Mouse (Mus musculus) retina, postnatal 1 day (tissue): ENCODE data around the gene Tnrc18.
"Not testable (repeated sequence)": the region's sequence is repeated elsewhere in the genome, so short reads cannot be mapped to it uniquely, and the experiment has no call there.

Source experiments
- DNase-seq: peaks from one replicate; pipeline ENCODE4 v3.0.0-alpha.2; 2012

The Tnrc18 gene

DNA sequence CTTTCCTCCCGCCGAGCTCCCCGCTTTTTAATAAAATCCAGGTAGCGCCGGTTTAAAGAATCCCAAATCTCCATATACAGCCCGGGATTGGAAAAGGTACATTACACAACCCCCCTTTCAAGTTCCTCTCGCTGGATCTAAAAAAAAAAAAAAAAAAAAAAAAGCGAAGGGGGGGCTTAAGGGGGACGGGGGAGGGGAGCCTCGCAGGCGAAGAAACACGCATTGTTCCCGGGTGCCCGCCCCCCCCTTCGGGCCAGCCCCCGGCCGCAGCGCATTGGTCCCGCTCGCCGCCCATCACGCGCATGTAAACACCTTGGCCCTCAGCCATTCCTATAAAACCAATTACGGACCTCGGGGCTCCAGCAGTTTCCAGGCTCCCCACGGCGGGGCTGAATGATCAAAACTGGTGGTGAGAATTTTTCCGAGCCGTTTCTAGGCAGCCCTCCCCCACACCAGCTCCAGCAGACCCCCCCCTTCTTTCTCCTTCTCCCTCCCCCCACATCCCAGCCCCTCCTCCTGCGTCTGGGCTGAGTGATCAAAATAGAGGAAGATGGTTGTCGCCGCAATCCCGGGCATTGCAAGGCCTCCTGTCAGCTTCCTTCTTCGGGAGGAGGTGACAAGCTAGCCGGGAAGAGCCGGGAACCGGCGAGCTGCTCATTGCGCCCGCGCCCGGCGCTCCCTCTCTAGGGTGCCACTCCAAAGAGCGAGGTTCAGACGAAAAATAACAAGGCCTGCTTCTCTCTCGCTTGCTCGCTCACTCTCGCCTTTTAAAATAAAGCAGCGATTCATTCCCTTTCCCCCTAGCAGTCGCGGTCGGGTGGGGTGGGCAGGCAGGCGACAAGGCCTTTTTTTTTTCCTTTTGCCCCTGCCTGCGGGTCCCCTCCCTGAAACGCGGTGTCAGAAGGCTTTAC lies at the start of gene Tnrc18:
Gene Tnrc18, minus strand, starts transcription at position 139 of the 911 bp plus-strand sequence.
- DNase-seq, result peak; percentile 100

DNA sequence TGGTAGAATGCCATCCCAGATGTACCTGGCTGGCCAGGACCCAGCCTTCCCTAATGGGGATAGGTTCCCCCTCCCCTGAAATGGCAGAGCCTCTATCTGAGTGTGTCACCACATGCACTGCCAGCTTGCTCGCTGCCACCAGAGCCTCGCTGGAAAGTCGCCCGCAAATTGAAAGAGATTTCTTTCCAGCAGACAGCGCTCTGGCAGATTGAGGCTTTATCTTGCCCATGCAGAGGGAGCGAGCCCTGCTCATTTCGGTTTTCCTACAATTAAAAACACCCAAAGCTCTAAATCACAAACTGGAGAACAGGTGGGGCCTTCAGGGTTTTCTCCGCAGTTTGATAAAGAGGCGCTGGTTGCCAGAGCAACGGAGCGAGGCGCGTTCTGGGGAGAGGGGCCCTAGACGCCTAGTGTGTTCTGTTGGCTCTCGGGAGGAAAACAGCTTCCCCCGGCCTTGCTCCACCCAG lies 40.3 kb upstream of the Tnrc18 start:
- no peak for DNase-seq

DNA sequence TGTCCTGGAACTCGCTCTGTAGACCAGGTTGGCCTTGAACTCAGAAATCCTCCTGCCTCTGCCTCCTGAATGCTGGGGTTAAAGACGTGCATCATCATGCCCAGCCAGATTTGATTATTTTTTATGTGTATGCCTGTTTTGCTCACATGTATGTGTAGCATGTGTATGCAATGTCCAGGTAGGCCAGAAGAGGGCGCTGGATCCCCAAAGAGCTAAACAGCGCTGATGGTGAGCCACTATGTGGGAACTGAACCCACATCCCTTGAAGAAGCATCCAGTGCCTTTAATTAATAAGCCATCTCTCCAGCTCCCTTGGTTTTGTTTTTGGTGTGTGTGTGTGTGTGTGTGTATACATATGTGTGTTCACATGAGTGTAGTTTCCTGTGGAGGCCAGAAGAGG lies 38.9 kb upstream of the Tnrc18 start:
- no peak for DNase-seq

DNA sequence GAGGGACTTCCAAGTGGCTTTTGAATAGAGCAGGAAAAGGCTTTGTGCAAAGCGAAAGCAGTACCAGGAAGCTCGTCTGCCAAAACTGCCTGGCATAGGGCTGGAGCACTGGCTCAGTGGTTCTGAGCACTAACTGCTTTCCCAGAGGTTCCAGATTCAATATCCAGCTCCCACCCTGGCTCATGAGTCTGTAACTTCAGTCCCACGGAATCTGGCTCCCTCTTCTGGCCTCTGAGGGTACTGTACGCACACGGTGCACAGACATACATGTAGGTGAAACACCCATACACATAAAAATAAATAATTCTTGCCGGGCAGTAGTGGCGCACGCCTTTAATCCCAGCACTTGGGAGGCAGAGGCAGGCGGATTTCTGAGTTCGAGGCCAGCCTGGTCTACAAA lies 37.4 kb upstream of the Tnrc18 start:
- peak; percentile 69 for DNase-seq

DNA sequence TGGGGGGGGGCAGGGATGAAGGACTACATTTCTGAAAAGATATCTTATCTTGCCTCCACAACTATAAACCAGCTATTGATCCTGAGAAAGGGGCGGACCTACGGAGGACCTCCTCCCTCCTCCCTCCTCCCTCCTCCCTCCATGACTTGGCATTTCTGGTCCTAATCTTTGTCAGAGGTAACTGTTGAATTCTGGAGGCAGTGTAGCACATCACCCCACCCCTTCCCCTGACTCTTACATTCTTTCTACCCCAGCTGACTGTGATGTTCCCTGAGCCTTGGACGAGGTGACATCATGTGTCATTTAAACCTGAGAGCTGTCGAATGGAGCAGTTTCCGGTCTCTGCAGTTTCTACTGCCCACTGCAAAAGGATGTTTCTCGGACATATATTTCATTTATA lies 36.1 kb upstream of the Tnrc18 start:
- DNase-seq, result no peak

DNA sequence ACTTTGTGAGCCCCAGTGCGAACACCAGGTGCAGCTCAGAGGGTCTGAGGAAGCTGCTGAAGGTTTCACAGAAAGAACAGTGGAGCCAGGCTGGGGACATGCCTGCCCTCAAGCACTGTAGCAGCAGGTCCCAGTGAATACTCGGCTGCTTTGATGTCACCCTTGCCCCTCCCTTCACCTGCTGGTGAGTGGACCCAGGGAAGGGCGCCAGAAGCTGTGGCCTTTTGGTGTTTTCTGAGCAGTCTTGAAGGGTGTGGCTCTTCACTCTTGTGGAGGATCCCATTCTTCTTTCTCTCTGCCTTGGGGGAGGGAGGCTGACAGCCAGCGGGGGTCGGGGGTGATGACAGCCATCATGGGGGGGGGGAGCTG lies 34.2 kb upstream of the Tnrc18 start:
- no peak for DNase-seq

DNA sequence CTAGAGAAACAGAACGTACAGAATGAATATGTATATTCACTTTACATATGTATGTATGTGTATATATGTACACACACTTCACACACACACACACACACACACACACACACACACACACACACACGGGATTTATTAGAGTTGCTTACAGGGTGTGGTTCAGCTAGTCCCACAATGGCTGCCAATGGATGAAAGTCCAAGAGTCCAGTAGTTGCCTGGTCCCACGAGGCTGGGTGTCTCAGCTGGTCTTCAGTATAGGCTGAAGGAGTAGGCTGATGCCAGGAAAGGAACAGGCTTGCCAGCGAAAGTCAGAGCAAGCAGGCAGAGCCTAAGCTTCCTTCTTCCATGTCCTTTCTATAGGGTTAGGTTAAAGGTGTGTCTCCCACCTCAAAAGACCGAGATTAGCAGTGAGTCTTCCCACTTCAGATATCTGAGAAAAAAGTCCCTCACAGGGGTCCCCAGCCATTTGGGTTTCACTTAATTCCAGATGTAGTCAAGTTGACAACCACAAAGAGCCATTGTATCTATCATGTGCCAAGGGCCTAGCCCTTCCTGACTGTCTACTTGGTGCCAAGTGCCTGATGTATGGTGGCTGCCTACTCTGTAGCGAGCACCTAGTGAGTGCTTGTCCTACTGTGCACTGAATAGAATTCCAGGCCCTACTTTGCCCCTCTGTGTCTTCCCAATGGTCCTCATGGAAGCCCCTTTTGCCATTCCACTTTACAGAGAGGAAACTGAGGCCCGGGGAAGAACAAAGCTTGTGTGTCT lies 33.6 kb upstream of the Tnrc18 start:
- no peak for DNase-seq

DNA sequence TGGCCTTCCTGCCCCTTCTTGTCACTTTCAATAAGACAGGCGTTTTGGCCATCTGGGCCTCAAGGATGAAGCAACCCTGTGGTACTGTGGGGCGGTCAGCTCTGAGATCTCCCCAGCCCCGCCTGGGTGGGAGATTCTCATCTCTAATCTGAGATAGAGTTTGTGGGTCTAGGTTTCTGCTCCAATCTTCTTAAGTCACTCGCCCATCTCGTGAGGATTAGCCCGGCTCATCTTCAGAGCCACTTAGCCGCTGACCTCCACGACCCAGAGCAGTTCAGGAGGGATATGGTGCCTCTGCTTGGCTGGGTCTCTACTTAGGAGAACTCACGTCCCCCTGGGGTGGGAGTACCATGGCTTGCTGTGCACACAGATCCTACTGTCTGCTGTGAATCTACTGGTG lies 33.0 kb upstream of the Tnrc18 start:
- peak; percentile 84 for DNase-seq

DNA sequence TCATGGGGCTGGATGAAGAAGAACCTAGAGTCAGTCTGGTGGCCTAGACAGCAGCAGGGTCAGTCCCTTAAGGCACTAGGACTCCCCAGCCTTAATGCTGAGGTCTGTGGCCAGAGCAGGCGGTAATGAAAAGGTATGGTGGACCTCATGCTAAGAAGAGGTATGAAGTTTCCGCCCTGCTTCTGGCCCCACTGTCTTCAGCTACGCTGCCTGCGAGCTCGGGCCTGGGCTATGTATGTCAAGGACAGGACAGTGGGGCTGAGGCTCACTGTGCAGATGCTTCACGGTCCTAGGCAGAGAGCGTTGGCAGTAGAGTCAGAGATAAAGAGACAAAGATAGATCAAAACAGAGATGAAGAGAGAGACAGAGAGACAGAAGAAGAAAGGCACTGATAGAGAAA lies 31.4 kb upstream of the Tnrc18 start:
- no peak for DNase-seq

DNA sequence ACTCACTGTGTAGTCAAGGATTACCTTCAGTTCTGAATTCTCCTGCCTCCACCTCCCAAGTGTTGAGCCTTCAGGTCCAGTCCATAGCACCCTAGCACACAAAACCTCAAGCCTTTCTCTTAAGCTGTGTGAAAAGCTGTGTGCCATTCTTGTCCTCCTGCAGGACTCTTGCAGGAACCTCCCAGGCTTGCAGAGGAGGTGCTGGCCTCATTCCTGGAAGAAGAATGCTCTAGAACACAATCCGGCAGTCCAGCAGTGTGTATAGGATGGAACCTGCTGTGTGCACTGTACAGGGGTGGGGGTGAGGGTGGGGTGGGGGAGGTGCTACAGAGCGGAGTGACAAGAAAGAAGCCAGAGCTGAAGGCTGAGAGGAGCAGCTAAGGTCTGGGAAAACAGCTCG lies 30.7 kb upstream of the Tnrc18 start:
- DNase-seq, result no peak

DNA sequence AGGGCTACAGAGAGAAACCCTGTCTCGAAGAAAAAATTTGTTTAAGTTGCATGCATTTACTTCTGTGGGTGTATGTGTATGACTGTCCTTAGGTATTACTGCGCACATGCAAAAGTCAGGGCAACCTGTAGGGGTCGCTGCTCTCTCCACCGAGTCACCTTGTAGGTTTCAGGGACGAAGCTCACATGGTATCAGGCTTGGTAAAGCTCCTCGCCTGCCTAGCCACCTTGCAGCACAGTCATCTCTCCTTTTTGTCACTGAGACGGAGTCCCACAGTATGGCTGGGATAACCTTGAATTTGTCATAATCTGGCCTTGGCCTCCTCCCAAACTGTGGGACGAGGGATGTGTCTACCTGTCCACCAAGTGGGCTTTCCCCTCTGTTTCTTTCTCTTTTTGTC lies 27.0 kb upstream of the Tnrc18 start:
- peak; percentile 27 for DNase-seq

DNA sequence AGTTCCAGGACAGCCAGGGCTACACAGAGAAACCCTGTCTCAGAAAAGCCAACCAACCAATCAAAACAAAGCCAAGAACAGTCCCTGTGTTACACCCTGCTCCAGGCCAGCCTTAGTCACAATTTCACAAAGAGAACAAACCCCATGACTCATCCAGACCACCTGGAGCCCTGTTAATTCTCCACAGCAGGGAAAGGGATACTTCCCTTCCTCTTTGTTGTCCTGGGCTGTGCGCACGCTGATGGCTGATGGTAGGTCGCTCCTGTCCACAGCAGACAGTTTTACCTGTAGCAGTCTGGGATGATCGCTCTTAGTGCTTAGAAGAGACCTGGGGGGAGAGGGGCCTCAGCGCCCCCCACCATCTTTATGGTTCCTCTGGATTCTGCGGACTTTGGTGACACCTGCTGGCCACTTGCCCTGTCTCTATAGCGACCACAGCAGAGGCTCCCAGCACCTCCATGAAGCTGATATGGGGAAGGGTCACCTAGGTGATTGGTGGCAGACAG lies 24.7 kb upstream of the Tnrc18 start:
- DNase-seq, result peak; percentile 53

DNA sequence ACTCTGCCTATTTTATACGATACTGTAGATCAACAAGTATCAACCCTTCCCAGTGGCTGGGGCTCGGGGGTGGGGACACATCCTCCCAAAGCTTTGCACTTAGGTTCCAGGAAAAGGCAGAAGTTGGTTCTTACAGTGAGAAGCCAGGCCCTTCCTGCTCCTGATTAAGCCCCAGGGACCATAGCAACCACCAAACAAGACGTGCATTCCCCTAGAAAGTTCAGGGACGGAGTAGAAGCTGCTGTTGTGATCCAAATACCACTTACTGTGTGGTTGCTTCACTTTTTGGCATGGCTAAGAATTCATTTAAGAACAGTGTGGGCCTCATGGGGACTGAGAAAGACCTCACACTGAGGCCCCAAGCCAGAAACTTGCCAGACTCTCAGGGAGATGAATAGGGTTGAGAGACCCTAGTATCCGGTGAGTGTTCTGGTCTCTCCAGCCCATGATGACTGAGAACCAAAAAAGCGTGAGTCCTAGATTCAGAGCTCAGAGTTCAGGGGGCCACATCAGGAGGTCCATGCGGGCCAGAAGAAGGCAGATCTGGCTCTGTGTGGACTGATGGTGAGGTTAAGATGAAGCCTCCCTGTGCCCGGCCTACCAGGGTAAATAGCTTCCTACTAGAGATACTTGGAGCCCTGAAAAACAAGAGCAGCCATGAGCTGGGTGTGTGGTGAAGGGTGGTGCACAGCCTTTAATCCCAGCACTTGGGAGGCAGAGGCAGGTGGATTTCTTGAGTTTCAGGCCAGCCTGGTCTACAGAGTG lies 24.1 kb upstream of the Tnrc18 start:
- DNase-seq, result no peak

DNA sequence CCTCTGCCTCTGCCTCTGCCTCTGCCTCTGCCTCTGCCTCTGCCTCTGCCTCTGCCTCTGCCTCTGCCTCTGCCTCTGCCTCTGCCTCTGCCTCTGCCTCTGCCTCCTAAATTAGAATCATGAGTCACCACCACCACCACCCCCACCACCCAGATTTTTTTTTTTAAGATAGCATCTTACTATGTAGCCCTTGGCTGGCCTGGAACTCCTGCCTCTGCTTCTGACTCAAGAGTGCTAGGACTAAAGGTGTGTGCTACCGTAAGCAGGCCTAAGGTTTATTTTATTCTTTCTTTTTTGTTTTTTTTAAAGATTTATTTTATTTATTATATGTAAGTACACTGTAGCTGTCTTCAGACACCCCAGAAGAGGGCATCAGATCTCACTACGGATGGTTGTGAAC lies 20.0 kb upstream of the Tnrc18 start:
- DNase-seq, result not testable (repeated sequence)

DNA sequence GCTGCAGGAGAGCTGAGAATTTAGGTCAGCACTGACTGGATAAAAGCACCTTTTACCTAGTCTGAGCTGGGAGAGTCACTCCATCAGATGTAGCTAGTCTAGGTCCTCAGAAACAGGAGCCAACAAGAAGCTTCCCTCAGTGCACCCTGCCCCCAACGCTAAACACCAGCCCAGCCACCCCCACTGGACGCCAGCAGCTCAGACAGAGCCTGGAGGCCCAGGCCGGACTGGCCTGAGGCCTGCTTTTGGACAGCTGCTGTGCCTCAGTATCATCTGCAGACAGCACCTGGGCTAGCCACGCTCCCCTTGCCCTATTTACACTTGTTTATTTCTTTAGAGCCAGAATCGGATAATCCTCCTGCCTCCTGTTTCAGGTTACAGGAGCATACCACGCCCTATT lies 19.4 kb upstream of the Tnrc18 start:
- no peak for DNase-seq

DNA sequence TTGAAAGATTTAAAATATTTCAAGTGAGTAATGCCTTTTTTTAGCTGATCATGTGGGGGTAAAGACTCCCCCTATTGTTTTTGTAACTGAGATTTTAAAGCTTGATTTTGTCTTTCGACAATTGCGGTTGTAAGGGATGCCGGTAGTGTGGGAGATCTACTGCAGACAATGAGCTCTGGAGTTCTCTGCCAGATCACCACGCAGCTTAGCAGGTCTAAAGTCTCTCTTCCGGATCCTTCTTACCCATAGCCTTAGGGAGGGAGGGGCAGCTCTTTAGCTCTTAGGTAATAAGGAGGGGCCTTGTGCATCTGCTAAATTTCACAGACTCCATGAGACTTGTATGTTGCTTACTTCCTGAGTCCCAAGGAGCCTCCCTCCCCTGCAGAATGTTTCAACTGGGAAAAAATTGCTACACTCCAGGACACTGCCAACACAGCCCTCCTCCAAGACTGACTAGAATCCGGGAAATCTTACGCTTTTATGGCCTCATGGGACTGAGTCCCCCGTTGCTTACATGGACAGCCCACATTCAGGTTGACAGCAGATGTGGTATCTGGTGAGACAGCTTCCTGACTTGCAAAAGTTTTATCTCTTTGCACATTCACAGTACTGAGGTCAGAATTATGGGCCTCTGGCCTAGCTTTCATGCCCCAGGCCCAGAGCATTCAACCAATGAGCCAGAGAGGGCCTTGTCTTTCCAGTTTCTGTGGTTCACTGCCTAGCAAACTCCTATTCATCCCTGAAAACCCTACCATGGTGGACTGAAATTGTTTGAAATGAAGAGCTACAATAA lies 16.4 kb upstream of the Tnrc18 start:
- no peak for DNase-seq

DNA sequence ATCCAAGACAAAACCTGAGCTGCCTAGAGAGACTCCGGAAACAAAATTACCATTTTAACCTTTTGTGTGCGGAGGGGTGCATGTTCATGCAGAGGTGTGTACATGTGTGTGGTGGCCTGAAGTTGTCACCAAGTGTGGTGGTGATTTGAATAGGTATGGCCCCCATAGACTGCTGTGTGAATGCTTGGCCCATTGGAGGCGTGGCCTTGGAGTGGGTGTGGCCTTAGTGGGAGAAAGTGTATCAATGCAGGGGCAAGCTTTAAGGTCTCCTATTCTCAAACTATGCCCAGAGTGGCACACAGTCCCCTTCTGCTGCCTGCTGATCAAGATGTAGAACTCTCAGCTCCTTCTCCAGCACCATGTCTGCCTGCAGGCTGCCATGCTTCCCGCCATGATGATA lies 8.7 kb upstream of the Tnrc18 start:
- DNase-seq, result no peak

DNA sequence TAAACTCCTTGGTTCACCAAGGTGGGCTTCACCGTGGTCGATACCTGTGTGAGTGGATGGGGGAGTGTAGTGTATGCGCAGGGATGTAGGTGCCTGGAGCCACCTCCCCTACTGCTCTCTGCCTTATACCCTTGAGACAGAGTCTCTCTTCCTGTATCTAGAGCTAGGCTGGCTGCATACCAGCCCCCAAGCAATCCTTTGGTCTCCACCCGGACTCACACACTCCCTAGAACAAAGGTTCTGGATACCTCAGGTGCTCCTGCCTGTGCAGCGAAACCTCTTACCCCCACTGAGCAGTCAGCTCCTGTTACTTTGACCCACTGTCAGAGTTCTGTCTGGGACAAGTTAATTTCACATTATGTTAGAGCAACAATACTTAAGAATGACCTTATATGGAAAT lies 8.2 kb upstream of the Tnrc18 start:
- no peak for DNase-seq

DNA sequence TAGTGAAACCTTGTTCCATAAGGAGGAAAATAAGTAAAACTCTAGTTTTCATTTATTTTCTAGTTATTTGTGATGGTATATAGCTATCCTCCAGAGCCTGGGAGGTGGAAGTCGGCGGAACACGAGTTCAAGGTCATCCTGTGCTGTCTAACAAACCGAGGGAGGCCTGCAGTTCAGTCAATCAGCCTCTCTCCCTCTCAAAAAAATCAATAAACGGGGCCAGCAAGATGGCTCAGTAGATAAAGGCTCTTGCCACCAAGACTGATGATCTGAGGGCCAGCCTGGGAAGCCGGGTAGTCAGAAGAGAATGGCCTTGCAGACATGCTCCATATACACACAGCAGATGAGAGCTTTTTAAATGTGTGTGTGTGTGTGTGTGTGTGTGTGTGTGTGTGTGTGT lies 6.6 kb upstream of the Tnrc18 start:
- DNase-seq, result no peak

DNA sequence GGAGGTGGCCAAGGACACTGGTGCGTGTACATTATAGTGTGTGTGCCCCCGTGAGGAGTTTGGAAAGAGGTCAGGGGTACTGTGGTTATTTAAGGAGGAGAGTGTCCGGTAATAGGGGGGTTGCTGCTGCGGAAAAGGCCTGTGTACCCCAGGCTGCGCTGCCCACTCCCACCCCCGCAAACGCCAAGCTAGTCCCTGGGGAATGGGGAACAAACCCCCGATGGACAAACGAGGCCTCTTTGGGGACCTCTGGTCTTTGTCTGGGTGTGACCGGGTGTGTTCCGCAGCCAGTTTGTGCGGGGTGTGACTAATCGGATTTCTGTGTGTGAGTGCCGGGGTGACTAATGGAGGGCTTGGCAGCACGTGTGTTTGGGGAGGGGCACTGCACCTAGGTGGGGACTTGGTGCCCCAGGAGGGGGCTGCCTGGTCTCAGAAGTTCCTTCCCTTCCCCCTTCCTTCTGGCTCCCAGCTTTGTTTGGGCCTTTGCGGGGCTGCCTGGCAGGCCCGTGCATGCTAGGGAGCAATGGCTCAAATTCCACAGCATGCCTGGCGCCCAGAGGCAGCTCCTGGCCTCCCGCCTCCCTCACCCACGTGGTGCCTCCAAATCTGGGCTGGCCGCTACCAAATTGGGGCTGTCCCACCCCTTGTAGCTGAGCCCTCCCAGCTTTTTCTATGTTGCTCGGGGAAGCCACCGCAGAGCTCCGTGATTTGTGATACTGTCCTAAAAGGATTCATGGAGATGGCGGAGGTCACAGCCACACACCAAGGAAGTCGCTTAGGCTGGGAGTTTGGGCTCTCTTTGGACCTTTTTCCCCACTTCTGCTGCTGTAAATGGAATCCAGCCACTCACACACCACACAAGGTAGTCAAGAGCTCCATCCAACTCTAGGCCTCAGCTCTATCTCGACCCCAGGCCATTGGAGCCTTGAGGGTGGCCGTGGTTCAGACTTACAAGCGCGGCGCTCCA lies 5.9 kb upstream of the Tnrc18 start:
- DNase-seq, result peak; percentile 84
